Mouse (Mus musculus) megakaryocyte, embryonic 14.5 days (primary cell): ENCODE data around the gene Lcorl. TPM values are rescaled to one million over a fixed set of nuclear protein-coding genes. Genes with fewer than 3 reads are reported as not detected.
"Not testable (repeated sequence)": the region's sequence is repeated elsewhere in the genome, so short reads cannot be mapped to it uniquely, and the experiment has no call there.

Experiments
- H3K27me3 ChIP-seq: replicated peaks from 2 replicates; pipeline ENCODE3; 2012; ENCODE audit warnings: inconsistent platforms
- H3K36me3 ChIP-seq: replicated peaks from 2 replicates; pipeline ENCODE3; 2012; ENCODE audit warnings: low read length, inconsistent platforms, mixed read lengths
- H3K4me1 ChIP-seq: 2 replicates; pipeline ENCODE4 v1.6.1; 2012; ENCODE audit warnings: inconsistent platforms
- H3K4me3 ChIP-seq: replicated peaks from 2 replicates; pipeline ENCODE3; 2012; ENCODE audit warnings: moderate library complexity, mild to moderate bottlenecking, inconsistent platforms
- H3K9me3 ChIP-seq: 2 replicates; pipeline ENCODE4 v1.6.1; 2012; ENCODE audit warnings: inconsistent platforms
- FLI1 ChIP-seq: IDR thresholded peaks from 2 replicates; pipeline ENCODE4 v1.6.1; 2012; ENCODE audit warnings: low read length, inconsistent platforms, mixed read lengths
- GATA1 ChIP-seq: IDR thresholded peaks from 3 replicates; pipeline ENCODE4 v1.6.1; 2012; ENCODE audit warnings: mixed read lengths, low read length, inconsistent platforms, borderline replicate concordance
- polyA plus RNA-seq: library from polyadenylated mRNA; stranded (reverse); fragments of >175 nt; gene quantifications from 2 replicates; pipeline ENCODE4 v1.2.3, GENCODE M21; 2012; ENCODE audit warnings: low replicate concordance; ENCODE audit not compliant: insufficient read depth

The Lcorl gene
- polyA plus RNA-seq, 1 experiment, result 6.0 TPM

GRCm38 (mm10) chr5:45677639-45678038, 179.8 kb downstream of the Lcorl start:
- no peaks in the 10 kb centered on the region for H3K27me3 ChIP-seq
- H3K4me3 ChIP-seq, result peak overlapping the region; percentile 67
- H3K36me3 ChIP-seq, result peaks cover 42% of the 10 kb centered on the region
- no peak for TF ChIP-seq GATA1
- no peak for TF ChIP-seq FLI1
- H3K9me3 ChIP-seq, result no peaks in the 10 kb centered on the region
- H3K4me1 ChIP-seq, result peaks cover 25% of the 10 kb centered on the region

- no peak for TF ChIP-seq GATA1
- TF ChIP-seq FLI1, result no peak
Measured at GRCm38 (mm10) chr5:45675032-45675431, 182.4 kb downstream of the Lcorl start.

GRCm38 (mm10) chr5:45670894-45671494, 186.4 kb downstream of the Lcorl start:
- Histone ChIP-seq H3K27me3 (no peaks in the 10 kb centered on the region), H3K4me3 (peak overlapping the region; percentile 93), H3K4me1 (peaks cover 17% of the 10 kb centered on the region), H3K9me3 (no peaks in the 10 kb centered on the region), H3K36me3 (peaks cover 17% of the 10 kb centered on the region)
- TF ChIP-seq GATA1 (no peak), FLI1 (no peak)

More at GRCm38 (mm10) chr5:45675032-45675431, 182.4 kb downstream of the Lcorl start:
- Histone ChIP-seq H3K27me3 (no peaks in the 10 kb centered on the region), H3K4me1 (peaks cover 27% of the 10 kb centered on the region), H3K9me3 (no peaks in the 10 kb centered on the region), H3K4me3 (peak overlapping the region; percentile 59), H3K36me3 (peaks cover 31% of the 10 kb centered on the region)

GRCm38 (mm10) chr5:45670280-45670670, 187.1 kb downstream of the Lcorl start:
- H3K4me1 ChIP-seq, result peaks cover 14% of the 10 kb centered on the region
- peaks cover 11% of the 10 kb centered on the region for H3K36me3 ChIP-seq
- no peaks in the 10 kb centered on the region for H3K9me3 ChIP-seq
- H3K27me3 ChIP-seq, result no peaks in the 10 kb centered on the region
- TF ChIP-seq FLI1 (no peak), GATA1 (no peak)
- peak overlapping the region; percentile 93 for H3K4me3 ChIP-seq

- Histone ChIP-seq H3K4me1 (peaks cover 14% of the 10 kb centered on the region), H3K36me3 (peaks cover 5% of the 10 kb centered on the region), H3K9me3 (no peaks in the 10 kb centered on the region), H3K4me3 (peak within 1 kb of the TSS; percentile 93), H3K27me3 (no peaks in the 10 kb centered on the region)
- TF ChIP-seq GATA1 (no peak), FLI1 (peak; percentile 64)
Measured at GRCm38 (mm10) chr5:45669598-45670279, 187.7 kb downstream of the Lcorl start, which contains the start of gene Ncapg. Ncapg (plus strand) TSS chr5:45669919.

- Histone ChIP-seq H3K9me3 (no peaks in the 10 kb centered on the region), H3K27me3 (no peaks in the 10 kb centered on the region), H3K36me3 (peaks cover 5% of the 10 kb centered on the region), H3K4me3 (peak overlapping the region; percentile 93), H3K4me1 (peaks cover 14% of the 10 kb centered on the region)
- TF ChIP-seq FLI1, result no peak
- TF ChIP-seq GATA1, result no peak
Measured at GRCm38 (mm10) chr5:45669234-45669597, 188.2 kb downstream of the Lcorl start.

GRCm38 (mm10) chr5:45668831-45669230, 188.6 kb downstream of the Lcorl start:
- Histone ChIP-seq H3K36me3 (peaks cover 5% of the 10 kb centered on the region), H3K9me3 (no peaks in the 10 kb centered on the region), H3K4me3 (peak overlapping the region; percentile 93), H3K4me1 (peaks cover 14% of the 10 kb centered on the region), H3K27me3 (no peaks in the 10 kb centered on the region)
- TF ChIP-seq FLI1, result no peak
- TF ChIP-seq GATA1, result no peak

- TF ChIP-seq GATA1, result no peak
- TF ChIP-seq FLI1, result no peak
- Histone ChIP-seq H3K9me3 (peaks cover under 1% of the 10 kb centered on the region), H3K27me3 (no peaks in the 10 kb centered on the region), H3K4me3 (peak overlapping the region; percentile 93), H3K4me1 (peaks cover 14% of the 10 kb centered on the region), H3K36me3 (peaks cover 5% of the 10 kb centered on the region)
Measured at GRCm38 (mm10) chr5:45668324-45668723, 189.1 kb downstream of the Lcorl start.

- not testable (repeated sequence) for H3K36me3 ChIP-seq, H3K27me3 ChIP-seq, H3K4me3 ChIP-seq, H3K4me1 ChIP-seq
- H3K9me3 ChIP-seq, result peaks cover 31% of the 10 kb centered on the region
Measured at GRCm38 (mm10) chr5:45658406-45658805, 199.0 kb downstream of the Lcorl start.

GRCm38 (mm10) chr5:45651026-45651703, 206.2 kb downstream of the Lcorl start:
- H3K27me3 ChIP-seq, result no peaks in the 10 kb centered on the region
- no peak for TF ChIP-seq GATA1
- TF ChIP-seq FLI1, result no peak

More at GRCm38 (mm10) chr5:45651026-45651703, 206.2 kb downstream of the Lcorl start:
- Histone ChIP-seq H3K4me1 (no peaks in the 10 kb centered on the region), H3K36me3 (no peaks in the 10 kb centered on the region), H3K9me3 (no peaks in the 10 kb centered on the region), H3K4me3 (no peak overlapping the region)

Other genes starting within 250 kb of the Lcorl start
- 0.12 TPM in 1 of 2 replicates, not detected in the other for gene Fam184b, start 218.0 kb downstream of the Lcorl start, polyA plus RNA-seq
- gene Ncapg, start 187.7 kb downstream of the Lcorl start, polyA plus RNA-seq, result 0.83 TPM in 1 of 2 replicates, not detected in the other